Mouse (Mus musculus) right cerebral cortex, postnatal 25 days (tissue): ENCODE measurements around the gene Mgrn1.
A peak's percentile ranks its signal among the peaks of the same experiment; 100 is the strongest.

Experiments used
- DNase-seq: peaks from one replicate; pipeline ENCODE4 v3.0.0; 2022

The Mgrn1 gene

GRCm38 (mm10) chr16:4909745-4910144, 23.7 kb downstream of the Mgrn1 start:
- DNase-seq = no peak

DNA sequence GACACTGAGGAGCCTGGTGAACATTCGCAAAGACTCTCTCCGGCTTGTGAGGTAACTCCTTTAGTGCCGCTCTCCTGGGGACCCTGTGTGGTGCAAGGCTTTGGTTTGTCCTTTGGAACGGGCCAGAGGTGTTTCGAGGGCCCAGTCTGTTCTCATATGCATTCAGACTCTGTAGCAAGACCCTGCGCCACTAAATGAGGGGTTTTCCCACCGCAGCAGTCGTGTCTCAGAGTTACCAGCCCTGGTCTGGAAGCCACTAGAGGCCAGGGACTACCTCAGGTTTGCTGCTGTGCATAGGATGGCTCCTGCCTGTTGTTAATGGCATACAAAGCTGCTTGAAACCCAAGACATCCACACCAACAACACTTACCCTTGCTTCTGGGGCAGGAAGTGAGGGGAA, 24.7 kb downstream of the Mgrn1 start:
- no peak for DNase-seq

DNA sequence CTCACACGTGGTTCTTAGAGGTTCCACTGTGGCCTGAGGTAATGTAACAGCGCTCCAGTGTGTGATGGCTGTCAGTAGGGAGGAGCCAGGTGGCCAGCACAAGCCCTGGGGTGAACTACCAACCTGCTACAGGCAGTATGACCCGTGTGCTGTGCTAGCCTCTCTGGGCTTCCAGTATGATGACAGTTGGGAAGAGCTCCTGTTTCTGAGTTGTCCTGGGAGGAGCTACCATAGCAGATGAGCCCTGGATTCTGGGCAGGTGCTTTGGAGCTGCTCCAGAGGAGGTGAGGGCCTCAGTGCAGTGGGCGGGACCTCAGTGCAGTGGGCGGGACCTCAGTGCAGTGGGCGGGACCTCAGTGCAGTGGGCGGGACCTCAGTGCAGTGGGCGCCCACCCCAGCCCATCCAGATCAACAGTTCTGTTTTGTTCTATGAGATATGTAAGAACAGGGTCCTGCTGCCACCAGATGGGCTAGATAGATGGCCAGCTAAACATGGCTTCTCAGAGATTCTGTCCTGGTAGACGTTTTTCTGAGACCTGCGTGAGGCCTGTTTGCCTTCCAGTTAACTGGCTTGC, 26.1 kb downstream of the Mgrn1 start:
- no peak for DNase-seq

GRCm38 (mm10) chr16:4912907-4913782, 27.1 kb downstream of the Mgrn1 start:
- no peak for DNase-seq

DNA sequence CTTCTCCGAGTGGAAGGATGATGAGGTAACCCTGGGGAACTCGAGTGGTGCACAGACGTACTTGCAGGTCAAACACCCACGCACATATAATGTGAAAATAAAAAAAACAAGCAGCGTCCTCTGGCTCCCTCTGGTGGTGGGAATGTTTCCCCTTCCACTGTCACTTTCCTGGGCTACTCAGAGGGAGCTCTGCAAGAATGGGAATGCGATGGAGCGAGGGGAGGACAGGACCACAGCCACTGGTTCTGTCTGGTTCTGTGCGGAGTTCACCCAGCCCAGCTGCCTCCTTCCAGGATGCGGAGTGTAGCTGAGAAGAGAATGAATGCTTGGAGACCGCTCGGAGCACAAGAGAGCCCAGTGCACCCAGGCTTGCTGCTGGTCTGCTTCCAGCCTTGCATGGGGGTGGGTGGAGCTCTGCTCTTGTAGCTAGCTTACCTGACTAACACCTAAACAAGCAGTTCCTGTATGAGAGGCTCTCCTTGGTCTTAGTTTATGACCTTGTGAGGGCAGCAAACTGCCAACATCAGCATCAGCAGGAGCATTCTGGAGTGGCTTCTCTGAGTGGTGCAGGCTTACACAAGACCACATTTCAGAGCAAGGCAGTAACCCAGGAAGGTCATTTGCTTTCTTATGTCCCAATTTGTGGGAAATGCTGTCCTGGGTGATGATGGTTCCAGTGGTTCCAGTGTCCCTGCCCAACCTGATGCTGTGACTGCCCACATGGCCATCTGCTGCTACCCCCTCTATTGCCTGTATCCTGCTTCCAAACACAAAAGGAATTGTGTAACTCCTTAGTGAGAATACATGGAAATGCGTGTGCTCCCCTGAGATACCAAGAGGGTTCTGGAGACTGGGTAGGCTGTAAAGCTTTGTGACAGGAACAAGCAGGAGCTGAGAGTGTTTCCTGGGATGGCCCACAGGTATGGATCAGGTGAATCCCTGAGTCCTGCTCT, 28.0 kb downstream of the Mgrn1 start:
- peak; percentile 81 for DNase-seq

- no peak for DNase-seq
These were observed 29.9 kb downstream of the Mgrn1 start for GRCm38 (mm10) chr16:4915931-4916330.

GRCm38 (mm10) chr16:4916608-4917007, 30.6 kb downstream of the Mgrn1 start:
- no peak for DNase-seq

DNA sequence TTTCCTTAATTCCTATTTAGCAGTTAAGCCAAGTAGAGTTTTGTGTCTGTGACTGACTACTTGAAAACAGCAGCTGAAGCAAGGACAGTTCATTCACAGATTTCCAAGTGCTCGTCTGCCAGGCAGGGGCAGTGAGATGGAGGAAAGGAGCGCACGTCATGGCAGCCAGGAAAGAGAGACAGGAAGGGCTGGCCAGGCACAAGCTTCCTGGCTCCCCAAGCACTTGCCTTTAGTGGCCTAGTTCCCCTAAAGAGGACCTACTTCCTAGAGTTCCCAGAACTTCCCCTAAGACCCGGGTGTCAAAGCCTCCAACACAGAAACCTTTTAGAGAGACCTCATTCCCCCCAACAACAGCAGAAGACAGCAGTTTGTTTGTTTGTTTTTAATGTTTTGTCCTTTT, 34.5 kb downstream of the Mgrn1 start:
- no peak for DNase-seq

DNA sequence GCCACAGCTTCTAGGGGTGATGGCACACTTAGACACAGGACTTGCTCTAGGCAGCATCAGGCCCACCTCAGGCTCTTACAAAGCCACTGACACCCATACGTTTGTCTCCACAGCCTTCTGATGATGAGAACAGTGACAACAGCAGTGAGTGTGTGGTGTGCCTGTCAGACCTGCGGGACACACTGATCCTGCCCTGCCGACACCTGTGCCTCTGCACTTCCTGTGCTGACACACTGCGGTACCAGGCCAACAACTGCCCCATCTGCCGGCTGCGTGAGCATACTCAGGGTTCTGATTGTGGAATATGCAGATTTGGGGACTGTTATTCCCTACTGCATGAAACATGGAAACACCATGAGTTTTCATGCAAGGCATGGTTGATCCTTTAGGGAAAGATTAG, 36.4 kb downstream of the Mgrn1 start:
- DNase-seq = no peak

DNA sequence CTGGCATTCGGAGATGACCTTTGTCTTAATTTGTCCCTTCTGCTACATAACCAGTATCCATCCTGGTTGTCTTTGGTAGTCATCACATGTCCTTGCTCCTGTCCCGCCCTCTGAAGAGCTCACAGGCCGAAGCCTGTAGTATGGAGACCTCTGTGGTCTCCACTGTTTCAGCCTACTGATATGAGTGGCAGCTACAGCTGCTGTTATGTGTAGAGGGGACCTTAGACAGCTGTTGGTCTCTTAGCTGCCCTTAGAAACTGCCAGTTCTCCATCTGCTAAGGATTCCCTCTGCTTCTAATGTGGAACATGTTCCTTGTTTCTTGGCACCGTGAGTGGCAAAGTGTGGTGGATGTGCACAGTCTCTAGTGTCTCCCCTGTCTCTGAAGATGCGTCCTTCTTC, 37.9 kb downstream of the Mgrn1 start:
- DNase-seq = no peak

DNA sequence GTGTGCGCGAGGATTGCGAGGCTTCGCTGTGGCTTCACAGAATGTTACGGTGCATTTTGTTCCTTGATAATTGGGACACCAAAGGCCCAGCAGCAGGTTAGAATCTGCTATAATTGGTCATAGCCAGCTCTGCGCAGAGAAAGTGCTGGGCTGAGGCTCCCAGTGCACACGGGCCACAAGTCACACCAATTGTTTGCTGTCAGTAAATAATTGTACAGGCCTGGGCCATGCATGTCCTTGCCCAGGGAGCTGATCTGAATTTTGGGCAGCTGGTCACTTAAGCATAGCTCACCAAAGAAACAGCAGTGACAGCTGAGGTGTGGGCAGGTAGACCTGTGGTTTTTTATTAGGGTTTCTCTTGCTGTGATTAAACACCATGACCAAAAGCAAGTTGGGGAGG, 41.9 kb downstream of the Mgrn1 start:
- no peak for DNase-seq

DNA sequence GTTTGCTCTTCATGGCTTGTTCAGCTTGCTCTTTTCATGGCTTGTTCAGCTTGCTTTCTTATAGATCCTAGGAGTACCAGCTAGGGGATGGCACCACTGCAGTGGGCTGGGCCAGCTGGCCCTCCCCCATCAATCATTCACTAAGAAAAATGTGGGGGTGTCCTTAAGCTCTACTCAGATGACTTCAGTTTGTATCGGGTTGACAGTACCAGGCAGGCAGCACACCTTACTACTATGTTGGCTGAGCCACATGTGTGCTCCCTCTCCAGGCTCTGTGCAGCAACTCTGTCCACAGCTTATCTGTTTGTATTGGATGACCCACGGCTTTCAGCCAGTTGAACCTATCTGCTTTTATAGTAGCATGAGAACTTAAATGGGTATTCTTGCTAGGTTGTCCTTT, 42.4 kb downstream of the Mgrn1 start:
- no peak for DNase-seq

DNA sequence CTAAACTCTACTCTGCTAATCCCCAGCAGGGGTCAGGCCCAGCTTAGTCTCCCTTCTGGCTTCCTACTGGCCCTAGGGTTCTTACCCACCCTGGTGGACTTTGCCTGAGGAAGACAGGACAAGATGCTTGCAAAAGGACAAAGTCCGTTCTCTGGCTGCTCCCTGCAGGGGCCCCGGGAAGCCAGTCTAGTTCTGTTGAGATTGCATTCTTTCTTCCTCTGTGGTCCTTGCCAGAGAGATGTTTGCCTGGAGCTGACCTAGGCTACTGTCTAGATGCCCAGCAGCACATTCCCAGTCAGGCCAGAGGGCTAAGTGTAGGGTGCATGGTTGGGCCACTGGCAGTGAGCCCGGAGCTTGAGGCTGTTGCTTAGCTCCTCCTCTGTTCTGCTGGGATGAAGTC, 46.4 kb downstream of the Mgrn1 start:
- no peak for DNase-seq

DNA sequence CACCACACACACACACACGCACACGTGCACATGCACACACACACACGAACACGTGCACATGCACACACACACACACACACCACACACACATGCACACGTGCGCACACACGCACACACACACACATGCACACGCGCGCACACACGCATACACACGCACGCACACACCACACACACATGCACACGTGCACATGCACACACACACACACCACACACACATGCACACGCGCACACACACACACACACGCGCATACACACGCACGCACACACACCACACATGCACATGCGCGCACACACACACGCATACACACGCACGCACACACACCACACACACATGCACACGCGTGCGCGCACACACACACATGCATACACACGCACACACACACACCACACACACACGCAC, 49.4 kb downstream of the Mgrn1 start:
- no peak for DNase-seq

DNA sequence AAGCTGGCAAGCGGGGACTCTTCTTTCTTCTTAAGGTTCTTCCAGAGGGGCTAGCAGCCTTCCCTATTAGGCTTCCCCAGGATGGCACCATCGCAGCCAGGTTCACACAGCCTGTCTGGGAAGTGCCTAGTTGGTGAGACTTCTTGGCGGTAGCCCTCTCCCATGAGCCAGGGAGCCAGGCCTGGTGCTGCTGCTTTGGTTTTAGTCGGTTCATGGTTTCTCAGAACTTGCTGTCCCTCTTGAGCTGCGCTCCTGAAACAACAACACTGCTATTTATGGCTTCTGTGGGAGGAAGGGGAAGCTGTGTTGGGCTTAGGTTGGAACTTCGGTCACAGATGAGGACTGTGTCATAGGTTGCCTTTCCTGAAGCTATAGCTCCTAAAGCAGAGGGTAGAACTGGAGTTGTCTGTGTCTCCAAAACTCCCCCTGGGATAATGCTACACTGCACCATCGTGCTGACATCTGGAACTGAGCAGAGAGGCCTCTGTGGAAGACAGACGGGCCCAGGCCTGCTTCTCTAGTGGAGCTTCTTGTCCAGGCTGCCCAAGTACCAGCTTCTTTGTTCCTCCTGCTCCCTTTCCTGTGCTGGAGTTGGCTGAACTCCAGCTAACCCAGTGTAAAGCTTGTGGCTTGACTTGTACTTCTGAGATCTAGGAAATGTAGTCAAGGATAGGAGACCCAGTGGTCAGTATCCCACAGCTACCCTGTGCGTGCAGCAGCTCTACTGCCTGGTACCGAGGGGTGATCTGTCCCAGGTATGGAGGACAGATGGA, 50.1 kb downstream of the Mgrn1 start:
- DNase-seq = no peak

DNA sequence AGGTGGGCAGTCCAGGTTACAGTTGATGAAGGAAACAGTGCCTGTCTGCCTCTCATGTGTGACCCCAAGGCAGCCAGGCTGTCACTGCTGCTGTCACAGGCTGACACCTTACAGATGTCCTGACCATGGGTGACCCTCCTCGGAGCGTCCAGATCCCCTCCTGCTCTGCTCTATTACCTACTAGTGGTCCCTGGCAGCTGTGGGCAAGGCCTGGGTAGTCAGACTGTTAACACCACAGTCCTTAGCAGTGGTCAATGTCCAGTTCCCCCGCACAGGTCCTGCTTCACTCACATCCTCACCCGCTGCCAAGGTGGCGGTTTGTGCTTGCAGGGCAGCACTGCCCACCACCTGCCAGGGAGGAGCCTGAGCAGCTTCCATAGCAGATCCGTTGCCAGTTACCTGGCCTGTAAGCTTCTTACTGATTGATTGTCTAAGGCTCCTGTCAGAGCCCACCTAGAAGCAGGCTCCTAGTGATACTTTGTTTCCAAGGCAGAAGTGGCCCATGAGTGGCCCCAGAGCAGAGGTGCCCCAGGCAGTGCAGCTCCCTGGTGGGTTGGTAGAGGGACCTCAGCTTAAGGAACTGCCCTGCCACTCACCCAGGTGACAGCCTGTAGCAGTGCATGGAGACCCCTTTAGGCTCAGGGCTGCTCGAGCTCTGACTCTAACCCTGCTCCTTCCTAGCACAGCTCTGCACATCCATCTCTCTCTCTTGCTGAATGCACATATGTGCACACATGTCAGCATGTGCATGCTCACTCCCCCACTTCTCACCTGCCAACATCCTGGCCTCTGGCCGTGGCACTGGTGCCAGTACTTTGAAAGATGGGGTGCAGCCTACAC, 51.5 kb downstream of the Mgrn1 start:
- DNase-seq = no peak

DNA sequence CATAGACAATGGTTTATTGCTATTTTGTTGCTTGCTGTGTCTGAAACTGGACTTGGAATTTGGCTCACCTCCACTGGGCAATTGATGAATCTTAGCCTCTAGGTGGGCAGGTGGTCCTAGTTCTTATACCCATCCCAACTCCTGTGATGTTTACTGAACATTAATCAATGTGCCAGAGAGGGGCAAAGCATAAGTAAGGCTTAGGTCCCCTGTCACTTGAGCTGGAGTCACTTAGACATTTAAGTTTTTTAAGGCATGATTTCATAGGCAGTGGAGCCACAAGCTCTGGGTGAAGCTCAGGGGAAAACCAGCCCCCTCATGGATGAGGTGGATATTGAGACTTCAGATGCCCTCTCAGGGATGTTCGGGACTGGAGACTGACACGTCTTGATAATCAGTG, 52.4 kb downstream of the Mgrn1 start, which contains the start of gene Nudt16l1:
Nudt16l1 (plus strand) TSS at position 301 of the 400 bp plus-strand sequence.
- no peak for DNase-seq

- peak; percentile 94 for DNase-seq
These were observed 52.9 kb downstream of the Mgrn1 start for GRCm38 (mm10) chr16:4938989-4939388.

GRCm38 (mm10) chr16:4939412-4939811, 53.4 kb downstream of the Mgrn1 start:
- DNase-seq = peak; percentile 58

- no peak for DNase-seq
These were observed 54.3 kb downstream of the Mgrn1 start for GRCm38 (mm10) chr16:4940311-4940850.

- no peak for DNase-seq
These were observed 55.0 kb downstream of the Mgrn1 start for GRCm38 (mm10) chr16:4941016-4941415.
